Mouse (Mus musculus): ENCODE measurements around the gene Flrt3.

DNA sequence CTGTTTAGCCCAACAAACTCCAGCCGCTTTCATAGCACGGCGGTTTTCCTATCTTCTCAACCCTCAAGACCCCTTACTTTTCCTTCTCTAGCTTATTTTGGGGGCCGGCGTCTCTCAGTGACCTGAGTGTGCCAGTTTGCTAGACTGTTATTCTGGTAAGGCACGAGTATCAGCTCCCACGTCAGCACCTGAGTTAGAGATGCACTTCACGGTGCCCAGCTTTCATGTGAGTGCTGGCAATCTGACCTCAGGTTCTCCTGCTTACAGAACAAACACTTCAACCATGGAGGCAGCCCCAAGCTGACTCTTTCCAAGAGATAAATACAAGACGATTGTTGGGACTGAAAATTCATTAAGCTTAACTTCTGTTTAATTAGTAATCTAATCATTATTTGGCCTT, 46.1 kb upstream of the Flrt3 start:
- no peak for TF ChIP-seq POLR2A (IDR thresholded peaks at IDR 0.05; ENCODE audit: low read depth, low read length)
- no peak for TF ChIP-seq CTCF (IDR thresholded peaks at IDR 0.05; ENCODE audit: borderline replicate concordance, insufficient read depth, low read length)
